Mouse (Mus musculus) layer of hippocampus, adult 11-12 months (tissue): ENCODE results near the gene Sorl1.

Experiments
- DNase-seq: peaks from one replicate; pipeline ENCODE4 v3.0.0; 2022; ENCODE audit warnings: low spot score

Gene Sorl1

DNA sequence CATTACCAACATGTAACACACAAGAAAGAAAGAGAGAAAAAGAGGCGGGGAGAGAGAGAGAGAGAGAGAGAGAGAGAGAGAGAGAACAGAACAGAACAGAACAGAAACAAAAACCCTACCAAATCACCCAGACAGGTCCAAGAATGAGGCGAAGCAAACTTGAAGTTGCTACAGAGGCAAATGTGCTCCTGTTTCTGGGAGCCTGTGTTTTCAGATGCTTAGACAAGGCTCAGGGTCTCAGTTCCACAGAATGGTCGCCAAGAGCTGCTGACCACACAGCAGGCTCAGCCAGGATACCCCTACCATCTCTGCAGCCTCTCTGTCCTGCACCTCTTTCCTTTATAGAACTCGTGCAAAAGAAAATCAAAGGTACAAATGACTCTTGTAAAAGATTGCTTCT, 205.9 kb downstream of the Sorl1 start:
- no peak for DNase-seq

DNA sequence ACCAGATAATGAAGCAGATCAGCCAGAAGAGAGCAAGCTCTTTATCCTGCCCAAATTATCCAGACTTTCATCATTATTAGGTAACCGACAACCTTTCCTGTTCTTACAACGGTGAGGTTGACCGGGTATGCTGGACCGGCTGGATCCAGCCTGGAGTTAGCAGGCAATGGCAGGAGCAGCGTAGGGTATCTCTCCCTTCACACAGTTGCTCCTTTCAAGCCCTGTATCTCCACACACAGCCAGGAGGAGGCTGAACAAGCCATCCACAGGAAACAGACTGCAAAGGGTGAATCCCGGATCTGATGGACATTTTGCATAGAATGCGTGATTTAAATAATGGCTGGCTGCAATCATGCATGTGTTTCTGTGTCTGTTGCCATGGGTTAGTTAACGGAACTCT, 208.5 kb downstream of the Sorl1 start:
- DNase-seq: no peak
